Mouse (Mus musculus): ENCODE measurements around the gene Gm20388.
A peak's percentile ranks its signal among the peaks of the same experiment; 100 is the strongest.

Gm20388 gene

DNA sequence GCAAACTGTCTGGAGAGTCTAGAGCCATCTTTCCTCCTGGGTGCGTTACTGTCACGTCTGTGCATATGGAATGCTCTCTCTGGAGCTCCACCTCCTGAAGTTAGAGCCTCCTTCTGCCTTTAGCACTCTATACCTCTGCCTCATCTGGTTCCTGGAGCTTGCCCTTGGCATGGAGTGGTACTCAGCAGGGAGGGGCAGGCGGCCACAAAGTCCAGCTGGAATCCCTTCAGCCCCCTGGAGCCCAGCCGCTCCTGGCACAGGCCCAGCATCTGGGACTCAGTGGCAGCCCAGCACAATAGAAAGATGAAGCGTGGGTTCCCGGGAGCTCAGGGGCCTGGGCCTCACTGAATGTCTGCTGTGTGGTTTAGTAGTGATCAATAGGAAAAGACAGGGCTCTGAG, 549.7 kb downstream of the Gm20388 start:
- DNase-seq: peak in 1 of 2 experiments; percentile 35

DNA sequence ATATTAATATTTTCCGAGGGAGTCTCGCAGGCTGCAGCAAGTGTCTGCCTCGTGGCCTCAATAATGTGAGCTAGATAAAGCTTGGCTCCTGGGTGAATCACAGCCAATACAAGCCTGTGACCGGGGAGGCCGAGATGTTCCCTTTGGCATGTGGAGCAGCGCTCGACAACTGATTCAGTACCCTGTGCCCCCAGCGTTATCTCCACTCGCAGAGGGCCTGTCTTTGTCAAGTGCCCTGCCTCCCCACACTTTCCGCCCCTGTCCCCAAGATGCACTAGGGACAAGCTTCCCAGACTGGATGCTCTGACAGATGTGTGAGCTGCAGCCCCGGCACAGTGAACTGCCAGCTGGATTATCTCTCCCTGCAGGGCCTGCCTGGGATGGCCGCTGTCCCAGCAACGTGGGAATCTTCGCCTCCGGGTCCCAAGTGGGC, 551.5 kb downstream of the Gm20388 start:
- no peak for DNase-seq

DNA sequence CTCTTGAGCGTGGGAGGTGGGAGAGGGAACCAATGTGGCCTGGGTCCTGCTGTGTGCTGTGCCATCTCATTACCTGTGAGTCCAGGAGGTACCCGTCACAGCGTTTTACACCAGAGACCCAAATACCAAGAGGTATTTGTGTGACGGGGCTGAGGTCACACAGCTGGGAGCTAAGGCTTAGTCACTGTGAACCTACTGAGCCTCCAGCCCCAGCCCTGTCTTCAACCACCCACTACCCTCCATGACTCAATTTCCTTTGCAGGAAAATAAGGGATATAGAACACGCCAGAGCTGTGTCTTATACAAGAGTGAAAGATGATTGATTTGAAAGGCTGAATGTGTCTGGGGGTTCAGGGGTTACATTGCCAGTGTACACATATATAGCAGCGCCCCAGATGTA, 552.0 kb downstream of the Gm20388 start:
- DNase-seq: no peak

DNA sequence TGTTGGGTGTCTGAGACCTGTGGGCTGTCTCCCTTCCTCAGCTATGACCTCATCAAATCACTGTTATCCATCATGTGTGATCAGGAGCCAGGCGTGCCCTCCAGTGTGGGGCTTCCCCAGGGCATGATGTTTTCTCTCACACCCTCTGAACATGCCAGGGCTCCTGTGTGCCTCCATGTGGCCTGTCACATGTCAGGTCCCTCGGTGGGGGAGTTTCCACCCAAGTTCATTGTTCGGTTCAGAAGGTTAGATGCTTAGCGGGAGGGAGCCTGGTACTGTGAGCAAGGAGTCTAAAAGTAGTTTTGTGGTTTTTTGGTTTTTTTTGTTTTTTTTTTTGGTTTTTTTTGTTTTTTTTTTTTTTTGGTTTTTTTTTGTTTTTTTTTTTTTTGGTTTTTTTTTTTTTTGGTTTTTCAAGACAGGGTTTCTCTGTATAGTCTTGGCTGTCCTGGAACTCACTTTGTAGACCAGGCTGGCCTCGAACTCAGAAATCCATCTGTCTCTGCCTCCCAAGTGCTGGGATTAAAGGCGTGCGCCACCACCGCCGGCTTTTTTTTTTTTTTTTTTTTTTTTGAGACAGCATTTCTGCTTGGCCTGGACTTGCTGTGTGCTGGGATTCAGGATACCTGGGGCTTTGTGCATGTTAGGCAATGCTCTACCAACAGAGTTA, 553.4 kb downstream of the Gm20388 start:
- DNase-seq: no peak

DNA sequence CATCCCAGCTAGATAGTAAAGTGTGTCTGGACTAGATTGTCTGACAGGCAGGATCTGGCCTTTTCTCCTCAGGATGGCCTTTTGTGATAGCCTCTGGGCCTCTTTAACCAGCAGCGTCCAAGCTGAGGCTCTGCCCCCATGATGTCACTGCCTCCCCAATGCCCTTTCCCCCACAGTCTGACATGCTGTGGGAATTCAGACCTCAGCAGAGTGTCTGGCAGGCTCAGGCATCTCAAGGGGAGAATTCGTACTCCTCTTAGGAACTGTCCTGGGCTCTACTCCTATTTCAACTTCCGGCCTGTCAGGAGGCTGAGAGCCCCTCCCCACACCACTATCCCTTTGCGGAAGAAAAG, 553.9 kb downstream of the Gm20388 start:
- DNase-seq: no peak

DNA sequence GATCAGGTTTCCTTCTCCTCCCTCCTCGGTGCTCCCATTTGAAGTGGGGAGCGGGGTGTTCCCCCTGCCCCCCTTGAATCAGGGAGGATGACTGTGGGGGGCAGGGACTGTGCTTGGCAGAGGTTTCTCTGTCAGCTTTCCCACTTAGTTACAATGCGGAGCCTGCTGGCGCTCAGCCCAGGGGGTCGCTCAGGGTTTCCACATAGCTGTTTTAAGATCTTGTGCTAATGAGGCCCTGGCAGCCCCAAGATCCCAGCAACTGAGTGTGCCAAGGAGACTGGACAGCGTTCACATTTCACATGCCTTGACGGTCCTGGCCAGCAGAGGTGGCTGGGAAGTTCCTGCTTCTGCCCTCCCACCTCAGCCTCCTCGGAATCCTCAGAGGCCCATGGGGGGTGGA, 555.1 kb downstream of the Gm20388 start:
- DNase-seq: no peak

DNA sequence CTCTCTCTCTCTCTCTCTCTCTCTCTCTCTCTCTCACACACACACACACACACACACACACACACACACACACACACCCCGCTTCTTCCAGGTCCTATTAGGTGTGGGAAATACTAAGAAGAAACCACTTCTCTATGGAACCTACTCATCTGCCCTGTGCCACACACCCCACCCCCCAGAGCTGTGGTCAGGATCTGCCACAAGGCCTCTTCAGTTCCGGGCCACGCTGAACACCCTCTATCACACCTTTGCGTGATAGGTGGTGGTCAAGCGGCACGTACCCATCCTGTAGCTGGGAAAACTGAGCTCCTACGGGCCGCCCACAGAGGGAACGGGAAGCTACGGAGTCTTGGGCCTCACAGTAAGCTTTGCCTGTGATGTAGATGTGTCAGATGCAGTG, 555.6 kb downstream of the Gm20388 start:
- no peak for DNase-seq

DNA sequence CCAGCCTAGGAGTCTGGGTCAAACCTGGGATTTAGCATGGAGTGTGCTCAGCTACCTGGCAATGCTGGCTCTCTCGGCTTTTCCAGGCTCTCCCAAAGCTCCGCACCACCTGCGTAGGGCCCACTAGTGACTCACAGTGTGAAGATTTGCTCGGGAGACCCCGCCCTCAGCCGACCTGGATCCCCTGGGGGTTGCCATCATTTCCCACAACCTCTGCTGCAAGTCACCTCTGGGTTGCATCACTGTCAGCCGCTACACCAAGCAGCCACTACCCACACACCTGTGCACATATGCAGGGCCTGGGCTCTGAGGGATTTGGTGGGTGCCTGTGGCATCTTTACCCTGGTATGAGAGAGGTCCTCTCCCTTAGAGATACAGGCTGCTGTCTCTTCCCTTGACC, 557.0 kb downstream of the Gm20388 start:
- no peak for DNase-seq

DNA sequence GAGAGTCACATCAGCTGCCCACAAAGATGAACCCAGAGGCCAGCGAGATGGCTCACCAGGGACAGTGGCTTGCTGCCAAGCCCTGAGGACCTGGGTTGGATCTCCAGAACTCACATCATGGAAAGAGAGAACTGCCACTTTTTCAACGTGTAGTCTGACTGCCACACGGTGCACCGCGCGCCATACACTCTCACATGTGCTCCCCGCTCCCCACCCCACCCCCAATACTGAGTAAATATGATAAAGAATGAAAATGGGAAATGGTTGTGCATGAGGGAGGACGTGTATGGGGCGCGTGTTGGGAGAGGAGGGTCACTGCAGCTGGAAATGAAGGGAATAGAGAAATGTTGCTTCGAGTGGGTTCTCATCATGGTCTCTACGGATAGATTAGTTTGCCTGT, 559.5 kb downstream of the Gm20388 start:
- DNase-seq: no peak

DNA sequence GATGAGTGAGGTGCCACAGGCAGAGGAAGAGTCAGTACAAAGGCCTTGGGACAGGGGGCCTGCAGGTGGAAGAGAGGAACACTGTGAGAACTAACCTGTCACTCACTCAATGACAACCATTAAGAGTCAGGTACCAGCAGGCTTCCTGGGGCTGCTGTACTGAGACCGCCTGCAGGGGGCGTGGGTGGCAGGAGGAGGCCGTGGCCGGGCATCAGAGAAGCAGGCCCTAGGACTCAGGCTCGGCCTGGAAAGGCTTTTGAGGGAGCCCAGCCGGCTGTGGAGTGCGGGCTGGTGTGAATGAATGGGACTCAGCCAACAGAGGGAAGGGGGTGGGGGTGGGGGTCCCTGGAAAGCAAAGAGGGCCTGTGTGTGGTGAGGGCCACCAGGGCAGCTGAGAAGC, 560.5 kb downstream of the Gm20388 start:
- DNase-seq: peak in 1 of 2 experiments; percentile 46

DNA sequence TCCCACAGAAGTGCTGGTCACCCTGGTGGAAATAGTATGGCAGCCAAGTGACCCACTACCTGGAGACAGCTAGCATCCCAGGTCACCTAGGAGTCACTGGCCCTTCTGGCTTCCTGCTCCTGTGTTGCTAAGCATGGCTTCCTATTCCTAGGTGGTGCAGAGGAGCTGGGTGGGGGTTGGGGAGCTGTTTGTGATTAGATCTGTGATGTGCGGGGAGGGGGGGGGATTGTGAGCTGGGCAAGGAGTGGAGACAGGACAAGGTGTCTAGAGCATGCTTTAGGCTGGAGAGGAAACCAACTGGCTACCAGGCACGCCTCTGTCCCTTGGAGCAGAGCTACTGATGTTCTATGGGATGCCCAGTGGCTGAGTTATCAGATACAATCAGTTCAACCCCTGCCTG, 561.1 kb downstream of the Gm20388 start:
- no peak for DNase-seq

DNA sequence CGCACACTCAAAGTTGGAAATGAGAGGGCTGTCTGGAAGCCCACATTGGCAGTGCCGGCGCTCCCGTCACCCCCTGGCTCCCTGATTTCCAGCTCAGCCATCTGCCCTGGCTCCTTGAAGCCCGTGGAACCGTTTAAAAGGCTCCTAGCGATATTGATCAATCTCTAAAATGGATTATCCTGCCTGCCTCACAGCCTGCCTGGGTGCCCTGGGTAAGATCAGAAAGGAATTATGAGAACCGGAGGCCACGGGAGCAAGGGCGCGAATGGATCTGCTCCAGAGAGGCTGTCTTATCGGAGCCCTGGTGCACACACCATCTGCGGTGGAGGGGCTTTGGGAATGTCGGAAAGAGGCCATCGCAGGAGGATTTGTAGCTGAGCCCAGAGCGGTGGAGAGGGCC, 561.6 kb downstream of the Gm20388 start:
- DNase-seq: no peak

DNA sequence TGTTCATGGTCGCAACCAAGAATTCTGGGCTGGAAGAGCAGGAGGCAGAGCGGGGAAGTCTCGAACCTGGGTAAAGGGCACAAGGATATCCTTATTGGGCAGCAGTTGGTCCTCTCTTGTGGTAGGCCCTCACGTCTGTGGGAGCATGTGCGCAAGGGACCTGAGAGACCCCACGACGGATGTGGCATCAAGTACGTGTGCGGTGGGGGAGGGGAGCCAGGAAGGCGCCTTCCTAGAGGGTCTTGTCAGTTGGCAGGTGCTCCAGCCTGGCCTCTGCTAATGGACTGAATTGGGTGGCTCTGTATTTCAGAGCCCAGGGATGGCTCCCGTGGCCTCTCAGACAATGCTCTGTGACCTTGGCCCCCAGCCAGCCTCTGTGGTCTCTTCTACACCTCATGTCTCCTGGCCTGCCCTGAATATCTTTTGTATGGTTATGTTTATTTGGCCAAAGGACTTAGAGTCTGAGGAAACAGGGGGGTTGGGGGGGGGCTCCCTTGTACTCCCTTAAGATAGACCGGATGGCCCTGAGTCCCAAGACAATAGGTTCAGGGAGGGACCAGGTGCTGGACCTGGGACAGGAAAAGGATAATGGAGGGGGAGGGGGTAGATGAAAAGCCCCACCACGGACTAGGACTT, 563.2 kb downstream of the Gm20388 start:
- peak in 1 of 2 experiments; percentile 49 for DNase-seq

DNA sequence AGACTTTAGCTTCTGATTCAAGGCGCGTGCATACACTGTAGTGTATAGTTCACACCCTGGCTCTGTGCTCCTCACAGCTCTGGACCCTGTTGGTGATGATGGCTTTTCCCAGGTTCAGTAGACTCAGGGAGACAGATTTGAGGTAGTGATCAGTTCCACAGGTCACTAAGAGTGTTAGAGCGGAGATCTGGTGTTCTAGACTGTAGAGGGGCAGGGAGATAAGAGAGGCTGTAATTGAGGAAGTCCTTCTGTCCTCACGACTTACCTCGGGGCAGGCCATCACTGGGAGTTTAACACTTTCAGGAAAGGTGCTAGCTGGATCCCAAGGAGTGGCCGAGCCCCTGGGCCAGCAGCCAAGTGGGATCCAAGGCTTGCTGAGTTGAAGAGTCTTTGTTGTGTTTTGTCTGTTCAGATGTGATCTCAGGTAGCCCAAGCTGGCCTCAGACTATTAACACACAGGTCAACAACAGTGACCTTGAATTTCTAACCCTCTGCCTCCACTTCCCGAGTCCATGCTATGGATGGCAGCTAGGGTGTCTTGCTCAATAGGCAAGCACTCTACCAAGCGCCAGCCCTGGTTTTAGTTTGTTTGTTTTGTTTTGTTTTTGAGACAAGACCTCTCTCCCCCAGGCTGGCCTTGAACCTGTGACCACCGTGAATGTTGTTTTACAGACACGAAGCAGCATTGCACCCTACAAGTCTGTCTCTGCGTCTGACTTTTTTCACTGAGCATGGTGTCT, 564.0 kb downstream of the Gm20388 start:
- no peak for DNase-seq

DNA sequence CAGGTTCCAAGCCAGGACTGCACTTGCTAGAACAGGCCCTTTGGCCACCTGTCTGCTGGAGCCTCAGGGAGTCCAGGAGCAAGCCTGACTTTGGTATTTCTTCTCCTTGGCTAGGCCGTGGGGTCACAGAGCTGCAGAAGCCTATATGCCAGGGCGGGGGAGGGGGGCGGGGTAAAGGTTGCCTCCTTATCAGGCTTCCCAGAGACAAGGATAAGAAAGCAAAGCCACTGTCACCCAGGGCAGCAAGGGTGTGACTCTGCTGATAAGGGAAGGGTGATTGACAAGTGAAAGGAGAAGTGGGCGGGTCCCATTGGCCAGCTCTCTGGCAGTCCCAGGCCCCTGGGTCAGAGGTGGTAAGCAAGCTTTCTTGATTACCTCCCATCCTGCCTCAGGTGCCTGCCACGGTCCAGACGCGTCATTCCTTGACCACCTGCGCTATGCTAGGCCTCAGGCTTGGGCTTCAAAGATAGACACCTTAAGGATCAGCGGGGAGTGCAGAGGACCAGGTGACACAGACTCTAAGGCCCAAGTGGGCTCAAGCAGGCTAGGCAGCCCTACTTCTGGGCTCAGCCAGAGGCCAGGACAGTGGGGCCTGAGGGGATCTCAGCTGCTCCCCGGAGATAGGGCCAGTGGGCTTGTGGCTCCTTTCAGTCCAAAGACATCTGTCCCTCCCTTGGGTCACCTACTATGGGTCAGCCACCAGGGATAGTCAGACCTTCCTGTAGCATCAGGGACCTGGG, 565.0 kb downstream of the Gm20388 start:
- no peak for DNase-seq

DNA sequence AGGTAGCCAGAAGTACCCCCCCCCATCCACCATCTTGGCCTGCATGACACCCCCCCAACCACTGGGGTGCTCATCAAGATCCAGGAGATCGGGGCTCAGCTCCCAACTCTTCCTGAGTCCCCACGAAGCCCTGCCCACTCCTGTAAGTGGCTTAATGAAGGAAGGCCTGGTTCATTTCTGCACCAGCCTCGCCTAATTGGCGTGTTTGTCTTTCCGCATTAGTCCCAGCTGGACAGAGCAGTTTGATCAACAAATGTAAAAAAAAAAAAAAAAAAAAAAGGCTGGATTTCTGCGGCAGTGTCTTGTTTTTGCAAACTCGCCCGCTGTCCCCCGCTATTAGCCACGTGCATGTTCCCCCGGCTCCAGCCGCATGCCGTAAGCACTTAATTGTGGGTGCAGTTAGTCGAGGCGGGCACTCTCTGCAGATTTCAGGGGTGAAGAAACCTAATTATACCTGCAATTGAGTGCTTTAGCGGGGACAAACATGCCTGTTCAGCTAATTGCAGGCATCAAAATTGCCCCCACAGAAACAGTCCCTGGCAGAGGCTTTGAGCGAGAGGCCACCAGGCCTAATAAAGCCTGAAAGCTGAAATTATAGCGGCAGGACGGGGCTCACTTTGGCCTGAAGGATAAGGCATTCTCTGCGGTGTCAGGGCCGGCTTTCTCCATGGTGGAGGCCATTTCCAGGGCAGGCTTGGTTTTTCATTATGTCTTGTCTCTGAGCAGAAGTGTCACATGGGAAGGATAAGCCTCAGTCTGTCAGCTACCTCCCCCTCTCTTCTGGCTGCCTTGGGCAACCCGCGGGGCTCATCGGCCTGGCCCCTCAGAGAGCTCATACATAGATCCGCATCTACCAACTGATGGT, 566.3 kb downstream of the Gm20388 start:
- DNase-seq: no peak

DNA sequence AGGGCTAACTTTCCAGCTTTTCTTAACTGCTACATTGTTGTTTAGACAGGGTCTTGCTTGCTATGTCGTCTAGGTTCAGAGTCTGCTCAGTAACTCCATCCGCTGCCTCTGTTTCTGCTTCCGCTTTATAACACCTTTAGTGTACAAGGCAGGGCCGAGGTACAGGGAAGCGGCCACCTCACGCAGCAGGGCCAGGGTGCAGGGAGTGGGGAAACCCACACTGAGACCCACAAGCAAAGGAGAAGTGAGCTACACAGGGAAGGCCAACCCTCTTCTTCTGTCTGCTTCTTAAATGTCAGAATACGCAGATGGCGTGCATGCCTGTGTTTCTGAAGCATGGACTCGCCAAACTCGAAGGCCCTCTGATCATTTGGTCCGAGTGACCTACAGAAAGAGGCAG, 568.1 kb downstream of the Gm20388 start:
- DNase-seq: no peak

DNA sequence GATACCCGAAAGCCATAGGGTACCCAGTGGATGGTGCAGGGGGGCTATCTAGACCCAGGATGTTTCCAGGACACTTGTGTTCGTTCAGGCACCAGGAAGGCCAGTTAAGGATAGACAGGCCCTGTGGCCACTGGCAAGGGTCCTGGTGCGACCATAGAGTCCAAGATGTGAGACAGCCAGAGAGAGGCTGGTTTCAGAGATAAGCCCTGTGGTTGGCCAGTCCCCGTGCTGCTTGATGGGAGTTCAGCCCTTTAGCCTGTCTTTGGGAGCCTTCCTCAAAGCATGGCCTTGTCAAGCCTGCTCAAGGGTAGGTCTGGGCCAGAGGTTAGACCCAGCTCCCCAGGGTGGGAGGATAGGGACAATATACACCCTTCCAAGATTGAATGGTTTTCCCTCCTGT, 569.0 kb downstream of the Gm20388 start:
- no peak for DNase-seq

DNA sequence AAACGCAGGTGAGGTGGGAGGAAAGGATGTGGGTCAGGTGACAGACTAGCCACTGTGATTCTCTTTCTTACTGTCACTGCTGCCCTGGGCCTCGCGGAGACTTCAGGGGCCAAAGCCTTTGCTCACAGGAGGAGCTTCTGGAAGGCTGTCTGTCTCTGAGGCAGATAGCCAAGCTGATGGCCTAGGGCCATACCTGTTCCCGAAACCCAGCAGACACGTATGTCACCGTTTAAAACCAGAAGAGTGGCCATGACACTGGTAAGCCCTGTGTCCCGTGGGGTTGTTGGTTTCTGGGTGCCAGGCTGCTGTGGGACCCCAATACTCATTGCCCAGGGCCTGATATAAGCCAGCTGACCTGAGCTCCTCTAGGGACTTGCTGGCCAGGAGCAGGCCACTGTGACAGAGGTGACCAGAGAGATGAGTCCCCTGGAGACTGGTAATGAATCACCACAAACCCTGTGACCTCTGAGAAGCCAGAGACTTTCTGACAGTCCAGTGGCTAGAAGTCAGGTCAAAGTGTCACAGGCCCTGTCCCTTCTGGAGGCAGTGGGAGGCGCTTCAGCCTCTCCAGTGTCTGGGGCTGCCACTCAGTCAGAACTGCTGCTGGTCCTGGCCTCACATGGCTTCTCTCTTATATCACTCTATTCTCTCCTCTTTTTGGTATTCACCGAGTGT, 571.5 kb downstream of the Gm20388 start:
- no peak for DNase-seq

DNA sequence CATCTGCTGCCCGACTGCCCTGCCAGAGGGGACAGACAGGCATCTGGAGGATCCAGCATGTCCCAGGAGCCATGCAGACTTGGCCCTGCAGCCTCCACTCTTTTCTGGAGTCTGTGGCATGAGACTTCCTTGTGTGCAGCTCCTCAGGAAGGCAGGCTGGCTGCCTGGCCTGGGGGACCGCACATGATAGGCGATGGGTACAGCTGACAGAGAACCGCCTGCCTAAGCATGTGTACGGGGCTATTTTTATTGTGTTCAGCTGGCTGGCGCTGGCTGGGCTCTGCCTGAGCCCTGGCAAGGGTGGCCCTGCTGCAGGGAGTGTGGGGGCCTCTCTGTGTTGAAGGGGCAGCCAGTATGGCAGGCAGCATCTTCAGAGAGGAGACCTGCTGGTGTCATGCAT, 573.8 kb downstream of the Gm20388 start:
- DNase-seq: no peak

DNA sequence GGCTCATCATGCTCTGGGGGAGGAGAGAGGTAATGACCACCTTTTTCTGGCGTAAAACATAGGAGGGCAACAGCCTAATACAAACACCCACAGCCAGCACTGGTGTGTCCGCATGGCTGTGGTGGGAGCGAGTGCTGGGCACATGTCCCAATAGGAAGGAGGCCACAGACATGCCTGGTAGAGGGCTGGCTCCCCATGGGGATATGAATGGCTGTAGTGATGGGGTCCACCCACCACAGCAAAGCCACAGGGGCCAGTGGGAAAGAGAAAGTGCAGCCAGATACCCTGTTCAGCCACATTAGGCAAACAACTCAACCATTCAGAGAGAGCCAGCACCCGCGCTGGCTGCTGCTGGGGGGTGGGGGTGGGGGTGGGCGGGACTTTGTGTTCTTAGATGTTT, 574.5 kb downstream of the Gm20388 start:
- DNase-seq: no peak

Data from kidney, adult 8-10 months (tissue).